Mouse (Mus musculus) cerebellum, adult 2 months (tissue): ENCODE data around the gene Zbtb42.

Source experiments
- CTCF ChIP-seq: fragments of 200-500 bp; IDR thresholded peaks from 2 replicates; pipeline ENCODE4 v1.5.1; 2011; ENCODE audit warnings: low read depth, mild to moderate bottlenecking, control low read depth, low read length, moderate library complexity, borderline replicate concordance; ENCODE audit not compliant: insufficient read depth
- POLR2A ChIP-seq: fragments of 200-500 bp; IDR thresholded peaks from 2 replicates; pipeline ENCODE4 v1.6.1; 2011; ENCODE audit warnings: low read length, control low read depth, borderline replicate concordance; ENCODE audit not compliant: insufficient read depth

- TF ChIP-seq CTCF = no peak
- TF ChIP-seq POLR2A = peak; percentile 48; the same call in 1 of the 2 replicates
Observed at GRCm38 (mm10) chr12:112628928-112629721, 49.5 kb upstream of the Zbtb42 start.
